Mouse (Mus musculus) B cell, adult 2 months (primary cell): ENCODE data around the gene Rwdd3.
A peak's percentile ranks its signal among the peaks of the same experiment; 100 is the strongest.

Experiments
- DNase-seq, 2 experiments: peaks; one replicate each; pipeline ENCODE4 v3.0.0; 2022

Rwdd3 gene

GRCm38 (mm10) chr3:121159566-121159965, 11.9 kb downstream of the Rwdd3 start:
- peak; percentile 43 to 53 for DNase-seq

DNA sequence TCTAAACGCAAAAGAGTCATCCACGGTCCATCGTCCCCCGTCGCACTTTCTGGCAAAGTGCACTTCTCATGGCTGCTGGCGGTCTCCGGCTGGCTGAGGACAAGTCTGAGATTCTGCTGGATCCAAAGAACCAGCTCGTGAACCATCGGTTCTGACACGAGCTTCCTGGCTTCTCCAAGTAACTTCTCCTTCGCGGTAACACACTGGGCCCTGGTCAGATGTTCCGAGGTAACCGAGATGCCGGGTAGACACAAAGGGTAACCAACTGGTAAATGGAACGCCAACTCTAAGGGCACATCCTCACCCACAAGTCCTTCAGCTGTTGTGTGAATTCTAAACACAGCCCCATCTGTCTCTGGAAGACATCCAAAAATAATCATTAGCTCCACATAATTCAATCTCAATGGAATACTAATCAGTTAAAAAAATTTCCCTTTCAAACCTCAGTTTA, 12.6 kb downstream of the Rwdd3 start:
- no peak for DNase-seq

DNA sequence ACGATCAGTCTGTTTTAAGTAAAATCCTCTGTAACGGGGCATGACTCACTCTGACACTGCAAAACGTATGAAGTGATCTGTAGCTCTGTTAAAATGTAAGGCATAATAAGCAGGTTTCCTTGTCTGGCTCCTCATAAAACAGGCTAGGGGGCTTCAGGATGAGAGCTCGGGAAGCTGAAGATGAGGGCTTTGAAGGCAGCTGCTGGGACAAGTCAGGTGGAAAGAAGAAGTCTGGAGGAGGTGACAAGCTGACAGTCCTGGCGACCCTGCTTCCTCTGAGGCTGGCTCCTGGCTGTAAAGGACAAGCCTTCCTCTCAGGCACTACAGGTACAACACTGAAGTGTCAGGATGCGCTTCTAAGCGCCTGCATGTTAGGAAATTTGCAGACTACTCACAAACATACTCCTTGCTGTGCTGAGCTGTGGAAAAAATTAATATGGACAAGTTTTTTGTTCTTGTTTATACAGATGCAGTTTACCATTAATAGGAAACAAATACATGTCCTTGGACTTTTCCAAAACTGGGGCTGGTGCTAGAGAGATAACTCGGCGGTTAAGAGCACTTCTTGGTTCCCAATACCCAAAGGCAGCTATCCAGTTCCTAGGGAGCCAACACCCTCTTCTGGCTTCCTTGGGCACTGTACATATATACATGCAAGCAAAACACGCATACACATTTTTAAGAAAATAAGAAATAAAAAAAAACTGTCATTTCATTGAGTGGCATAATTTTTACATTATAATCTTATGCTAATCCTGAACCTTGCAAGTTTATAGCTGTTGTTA, 13.8 kb downstream of the Rwdd3 start:
- DNase-seq = no peak

DNA sequence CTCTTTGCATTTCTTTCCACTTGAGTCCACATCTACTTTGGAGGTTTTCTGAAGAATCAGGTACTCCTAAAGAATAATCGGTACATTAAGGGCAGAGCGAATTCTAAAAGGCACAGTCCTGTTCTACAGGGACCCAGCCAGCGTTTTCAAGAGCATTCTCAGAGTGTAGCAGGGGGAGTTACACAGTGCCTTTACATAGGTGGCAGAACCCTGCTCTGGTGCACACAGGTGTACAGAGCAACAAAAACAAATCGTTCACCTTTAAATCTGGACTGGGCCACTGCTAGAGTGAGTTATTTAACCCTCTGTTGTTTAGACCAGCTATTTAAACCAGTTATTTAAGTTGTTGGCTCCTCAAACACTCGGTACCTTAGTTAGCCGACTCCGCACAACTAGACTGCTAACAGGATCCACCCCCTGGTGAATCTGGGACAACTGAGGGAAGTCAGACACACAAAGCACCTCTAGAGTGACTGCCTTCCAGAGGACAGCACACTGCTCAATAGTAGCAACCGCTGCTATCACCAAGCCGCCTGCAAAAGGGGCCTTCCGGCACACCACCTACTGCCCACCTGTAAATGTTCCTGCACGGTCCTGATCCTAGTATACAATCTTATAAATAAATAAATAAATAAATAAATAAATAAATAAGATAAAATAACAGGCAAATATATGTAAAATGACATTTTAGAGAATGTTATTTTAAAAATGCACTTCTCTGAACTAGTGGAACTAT, 14.9 kb downstream of the Rwdd3 start:
- no peak for DNase-seq

DNA sequence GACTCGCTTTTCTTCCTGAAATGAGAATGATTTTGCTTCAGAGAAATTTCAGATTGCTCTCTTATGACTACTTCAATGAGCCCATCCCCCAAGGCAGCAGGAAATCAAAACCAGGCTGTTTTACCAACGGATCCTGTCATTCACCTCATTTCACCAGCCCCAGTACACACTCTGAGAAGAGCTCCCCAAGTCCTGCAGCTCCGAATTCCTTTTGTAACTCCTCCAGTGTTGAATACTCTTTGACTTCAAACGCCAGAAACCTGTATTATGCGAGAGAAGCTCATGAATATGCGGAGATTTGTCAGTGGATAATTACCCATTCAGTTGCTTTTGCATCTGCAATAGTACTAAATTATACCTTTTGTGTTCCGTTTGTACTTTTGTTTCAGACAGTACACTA, 15.5 kb downstream of the Rwdd3 start:
- no peak for DNase-seq

DNA sequence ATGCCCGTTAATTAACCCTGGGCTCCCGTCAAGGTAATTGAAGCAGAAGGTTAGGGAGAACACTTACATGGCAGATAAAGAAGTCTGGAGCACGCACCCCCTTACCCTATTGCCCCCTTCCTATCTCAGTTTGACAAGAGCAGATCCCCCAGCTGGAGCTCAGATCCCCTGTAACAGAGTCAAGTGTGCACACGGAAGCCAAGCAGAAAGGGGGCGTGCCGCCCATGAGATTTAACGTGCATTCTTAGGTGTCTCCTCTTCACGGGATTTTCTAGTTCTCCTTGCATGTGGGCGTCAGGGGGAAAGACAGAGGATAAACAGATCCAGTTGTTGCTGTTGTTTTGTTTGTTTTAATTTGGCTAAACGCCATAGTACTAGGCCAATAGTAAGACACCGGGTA, 37.6 kb downstream of the Rwdd3 start:
- DNase-seq = no peak

- DNase-seq = no peak
These were observed 38.5 kb downstream of the Rwdd3 start for GRCm38 (mm10) chr3:121133039-121133438.

DNA sequence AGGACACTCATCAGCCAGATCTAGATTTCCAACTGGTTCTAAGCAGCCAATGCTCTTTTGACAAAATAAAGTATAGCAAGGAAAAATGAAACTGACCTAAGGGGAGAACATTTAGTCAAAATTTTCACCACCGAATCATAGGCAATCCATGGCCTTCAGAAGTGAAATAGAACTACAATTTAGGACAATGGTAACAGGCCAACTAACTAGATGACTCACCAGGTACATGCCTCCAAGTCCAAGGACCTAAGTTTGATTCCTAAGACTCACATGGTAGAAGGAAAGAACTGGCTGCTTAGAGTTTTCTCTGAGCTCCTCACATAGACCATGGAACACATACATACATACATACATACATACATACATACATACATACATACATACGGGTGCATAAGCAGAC, 44.3 kb downstream of the Rwdd3 start:
- DNase-seq = no peak

DNA sequence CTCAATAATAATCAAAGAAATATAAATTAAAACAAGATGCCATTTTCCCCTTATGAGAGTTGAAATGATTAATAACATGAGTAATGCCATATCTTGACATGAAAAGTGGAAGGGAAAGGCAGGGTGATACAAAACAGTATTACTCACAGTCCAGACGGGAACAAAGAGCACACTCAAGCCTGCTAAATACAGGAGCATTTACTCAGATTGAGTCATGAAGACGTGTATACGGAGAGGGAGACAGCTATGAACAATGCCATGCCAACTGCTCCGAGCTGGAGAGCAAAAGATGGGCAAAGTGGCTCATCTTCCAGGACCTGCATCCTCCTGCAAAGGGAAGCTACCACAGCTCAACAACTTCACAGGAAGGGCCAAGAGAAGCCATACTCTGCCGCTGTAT, 45.0 kb downstream of the Rwdd3 start:
- DNase-seq = no peak

DNA sequence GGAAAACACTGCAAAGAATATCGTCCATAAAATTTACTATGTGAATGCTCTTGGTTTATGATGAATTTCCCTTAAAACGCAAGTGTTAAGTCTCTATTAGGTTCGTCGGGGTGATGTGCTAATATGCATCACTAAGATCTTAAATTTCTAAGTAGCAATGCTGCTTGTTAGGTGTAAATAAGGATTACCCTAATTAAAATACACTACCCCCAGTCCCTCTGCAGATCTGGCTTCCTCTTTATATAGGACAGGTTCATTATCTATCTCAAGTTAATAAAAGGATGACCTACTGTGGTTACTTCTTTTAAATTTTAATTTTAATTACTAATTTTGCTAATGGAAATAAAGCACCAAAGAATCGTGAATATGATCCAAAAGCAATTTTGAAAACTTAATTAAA, 50.4 kb downstream of the Rwdd3 start:
- DNase-seq = no peak

- DNase-seq = no peak
These were observed 54.9 kb downstream of the Rwdd3 start for GRCm38 (mm10) chr3:121116590-121116989.

DNA sequence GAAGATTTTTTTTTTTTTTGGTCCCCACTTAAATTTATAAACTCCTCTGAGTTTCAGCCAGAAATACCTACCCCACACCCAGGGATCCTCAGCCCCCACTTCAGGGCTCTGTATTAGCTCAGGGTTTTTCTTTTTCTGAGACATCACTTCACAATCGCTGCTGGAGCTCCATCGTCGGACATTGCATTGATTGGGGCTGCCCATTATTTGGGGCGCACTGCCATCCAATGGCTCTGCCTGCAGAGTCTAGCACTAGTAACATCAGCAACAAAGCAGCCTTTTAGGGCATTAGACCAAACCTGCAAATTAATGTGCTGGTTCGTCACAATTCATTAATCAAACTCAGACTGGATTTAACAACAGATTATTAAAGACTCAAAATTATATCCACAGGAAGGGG, 55.4 kb downstream of the Rwdd3 start:
- DNase-seq = no peak

GRCm38 (mm10) chr3:121111068-121111467, 60.4 kb downstream of the Rwdd3 start:
- no peak for DNase-seq

- no peak for DNase-seq
These were observed 61.1 kb downstream of the Rwdd3 start for GRCm38 (mm10) chr3:121110430-121110829.

GRCm38 (mm10) chr3:121107481-121107880, 64.0 kb downstream of the Rwdd3 start:
- no peak for DNase-seq

- DNase-seq = no peak
These were observed 66.1 kb downstream of the Rwdd3 start for GRCm38 (mm10) chr3:121105408-121105708.
